Mouse (Mus musculus): ENCODE measurements around the gene Aox2. TPM values are rescaled to one million over a fixed set of nuclear protein-coding genes. Genes with fewer than 3 reads are reported as not detected.

Aox2 gene
- 0.04 and 0.11 TPM in 2 replicates for polyA plus RNA-seq (2015; fragmentation: Nextera tagmentation; extraction: Ambion mirVana)

GRCm38 (mm10) chr1:58278026-58278425, at the start of gene Aox2:
Aox2 (plus strand) TSS chr1:58278326.

GRCm38 (mm10) chr1:58392652-58393283, 114.6 kb downstream of the Aox2 start, which contains the start of gene Bzw1:
Bzw1 (plus strand) TSS chr1:58392898.

DNA sequence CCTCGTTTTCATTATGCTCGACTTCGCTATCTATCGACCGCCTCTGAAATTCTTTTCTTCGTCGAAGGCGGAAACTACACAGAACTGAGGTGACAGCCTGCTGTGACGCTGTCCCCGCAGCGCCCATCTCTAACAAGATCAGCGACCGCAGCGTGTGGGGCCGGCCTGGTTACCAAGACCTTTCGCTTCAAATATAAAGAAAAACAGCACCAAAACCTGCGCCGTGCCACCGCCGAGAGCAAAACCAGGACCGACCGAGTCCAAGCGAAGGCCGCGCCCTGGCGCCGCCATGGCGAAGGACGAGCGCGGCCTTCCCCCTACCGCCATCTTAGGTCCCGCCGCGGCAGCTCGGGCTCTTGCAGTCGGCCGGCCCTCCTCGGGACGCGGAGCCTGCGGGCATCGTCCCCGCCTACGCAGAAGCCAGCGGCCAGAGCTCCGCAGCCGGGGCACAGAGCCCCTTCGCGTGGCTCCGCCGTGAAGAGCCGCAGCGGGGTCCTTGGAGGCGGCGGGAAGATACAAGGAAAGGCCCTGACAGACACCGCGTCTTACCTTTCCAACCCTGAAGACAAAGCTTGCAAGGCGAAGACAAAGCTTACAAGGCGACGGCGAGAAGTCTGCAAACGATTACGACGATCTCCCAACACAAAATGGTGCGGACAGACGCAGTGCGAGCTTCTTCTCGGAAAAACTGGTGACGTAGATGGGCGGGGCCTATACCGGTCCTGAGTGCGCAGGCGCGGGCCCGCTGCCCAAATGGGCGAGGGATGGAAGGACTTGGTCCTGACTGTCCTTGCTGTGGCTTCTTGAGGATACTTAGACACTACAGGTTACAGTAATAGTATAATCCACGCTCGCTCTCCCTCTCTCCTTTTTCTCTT, 145.5 kb downstream of the Aox2 start, which contains the start of gene Clk1:
TSS of gene Clk1 (minus strand) at position 696 of the 878 bp plus-strand sequence.

Other genes starting within 250 kb of the Aox2 start
- gene Aox1, start 248.4 kb upstream of the Aox2 start, polyA plus RNA-seq (2015; fragmentation: Nextera tagmentation; extraction: Ambion mirVana) = 1.4 and 4.2 TPM in 2 replicates
- gene Aox3, start 165.2 kb upstream of the Aox2 start, polyA plus RNA-seq (2015; fragmentation: Nextera tagmentation; extraction: Ambion mirVana) = 6.8 and 10.2 TPM in 2 replicates
- 0.11 and 0.13 TPM in 2 replicates for gene Aox4, start 67.9 kb upstream of the Aox2 start, polyA plus RNA-seq (2015; fragmentation: Nextera tagmentation; extraction: Ambion mirVana)
- gene Bzw1, start 114.6 kb downstream of the Aox2 start, polyA plus RNA-seq (2015; fragmentation: Nextera tagmentation; extraction: Ambion mirVana) = 189 and 235 TPM in 2 replicates
- gene Clk1, start 145.7 kb downstream of the Aox2 start, polyA plus RNA-seq (2015; fragmentation: Nextera tagmentation; extraction: Ambion mirVana) = 174 and 183 TPM in 2 replicates
- 26.0 and 27.2 TPM in 2 replicates for gene Nif3l1, start 166.8 kb downstream of the Aox2 start, polyA plus RNA-seq (2015; fragmentation: Nextera tagmentation; extraction: Ambion mirVana)
- 53.6 and 69.5 TPM in 2 replicates for gene Ppil3, start 167.2 kb downstream of the Aox2 start, polyA plus RNA-seq (2015; fragmentation: Nextera tagmentation; extraction: Ambion mirVana)
- gene Orc2, start 226.8 kb downstream of the Aox2 start, polyA plus RNA-seq (2015; fragmentation: Nextera tagmentation; extraction: Ambion mirVana) = 17.7 and 24.5 TPM in 2 replicates

All from adrenal gland, postnatal 0 days (tissue).